Mouse (Mus musculus) erythroblast, embryonic 14.5 days (primary cell): ENCODE data around the gene Ptprd. TPM values are rescaled to one million over a fixed set of nuclear protein-coding genes. Genes with fewer than 3 reads are reported as not detected.

ENCODE experiments used
- H3K27me3 ChIP-seq: 2 replicates; pipeline ENCODE4 v1.6.1; 2012; ENCODE audit warnings: inconsistent platforms; ENCODE audit not compliant: control insufficient read depth
- H3K36me3 ChIP-seq: 2 replicates; pipeline ENCODE4 v1.6.1; 2012; ENCODE audit warnings: mild to moderate bottlenecking, inconsistent platforms; ENCODE audit not compliant: control insufficient read depth
- H3K4me1 ChIP-seq: 2 replicates; pipeline ENCODE4 v1.6.1; 2012; ENCODE audit warnings: inconsistent platforms; ENCODE audit not compliant: control insufficient read depth
- H3K4me3 ChIP-seq: replicated peaks from 2 replicates; pipeline ENCODE3; 2012; ENCODE audit warnings: moderate library complexity, mild to moderate bottlenecking, inconsistent platforms
- H3K9me3 ChIP-seq: 2 replicates; pipeline ENCODE4 v1.6.1; 2012; ENCODE audit warnings: low read length, inconsistent platforms, mixed read lengths; ENCODE audit not compliant: control insufficient read depth
- GATA1 ChIP-seq: IDR thresholded peaks from 2 replicates; pipeline ENCODE4 v1.6.1; 2012; ENCODE audit warnings: low read length, inconsistent platforms, mixed read lengths
- TAL1 ChIP-seq: IDR thresholded peaks from 3 replicates; pipeline ENCODE4 v1.6.1; 2012; ENCODE audit warnings: low read length, inconsistent platforms, mixed read lengths
- polyA plus RNA-seq: library from polyadenylated mRNA; stranded (reverse); fragments of >175 nt; gene quantifications from 2 replicates; pipeline ENCODE4 v1.2.3, GENCODE M21; 2012

The Ptprd gene
- polyA plus RNA-seq, 1 experiment, result not detected

DNA sequence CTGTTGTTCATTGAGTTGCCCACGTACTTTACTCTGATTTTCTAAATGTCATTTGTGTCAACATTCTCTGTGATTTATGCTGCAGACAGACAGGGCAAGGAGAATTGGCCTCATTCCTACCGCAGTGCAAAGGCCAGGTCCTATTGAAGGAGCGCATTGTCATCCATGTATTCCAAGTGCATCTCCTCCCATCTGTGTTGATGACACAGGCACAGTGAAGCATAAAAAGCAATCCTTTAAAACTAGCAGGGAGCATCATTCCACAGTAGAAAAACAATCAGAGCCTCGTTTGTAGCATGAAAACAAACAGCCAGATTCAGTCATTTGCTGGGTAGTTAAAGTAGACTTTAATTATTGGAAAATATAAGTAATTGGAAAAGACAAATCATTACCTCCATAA is 960.6 kb downstream of the Ptprd start:
- Histone ChIP-seq H3K27me3 (no peaks in the 10 kb centered on the region), H3K36me3 (no peaks in the 10 kb centered on the region), H3K9me3 (no peaks in the 10 kb centered on the region), H3K4me1 (no peaks in the 10 kb centered on the region), H3K4me3 (no peak overlapping the region)
- TF ChIP-seq GATA1, result no peak

DNA sequence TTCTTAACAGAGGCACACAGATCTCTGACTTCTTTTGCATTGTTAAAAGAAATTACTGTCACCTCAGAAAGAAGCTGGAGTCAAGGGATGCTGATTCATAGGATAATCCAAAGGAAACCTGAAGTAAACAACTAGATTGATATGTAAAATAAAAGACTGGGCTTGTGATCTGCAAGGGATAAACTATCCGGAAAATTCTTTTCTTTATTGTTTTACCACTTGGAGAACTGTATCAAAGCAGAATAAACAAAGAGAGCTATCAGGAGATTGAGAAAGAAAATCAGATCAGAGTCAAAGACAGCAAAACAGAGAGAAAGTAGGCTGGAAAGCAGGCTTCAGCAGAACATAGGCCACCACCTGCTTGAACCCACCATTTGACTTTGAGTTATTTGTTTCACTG is 962.0 kb downstream of the Ptprd start:
- Histone ChIP-seq H3K4me1 (no peaks in the 10 kb centered on the region), H3K27me3 (no peaks in the 10 kb centered on the region), H3K36me3 (no peaks in the 10 kb centered on the region), H3K4me3 (no peak overlapping the region), H3K9me3 (no peaks in the 10 kb centered on the region)
- TF ChIP-seq GATA1, result no peak
- no peak for TF ChIP-seq TAL1

DNA sequence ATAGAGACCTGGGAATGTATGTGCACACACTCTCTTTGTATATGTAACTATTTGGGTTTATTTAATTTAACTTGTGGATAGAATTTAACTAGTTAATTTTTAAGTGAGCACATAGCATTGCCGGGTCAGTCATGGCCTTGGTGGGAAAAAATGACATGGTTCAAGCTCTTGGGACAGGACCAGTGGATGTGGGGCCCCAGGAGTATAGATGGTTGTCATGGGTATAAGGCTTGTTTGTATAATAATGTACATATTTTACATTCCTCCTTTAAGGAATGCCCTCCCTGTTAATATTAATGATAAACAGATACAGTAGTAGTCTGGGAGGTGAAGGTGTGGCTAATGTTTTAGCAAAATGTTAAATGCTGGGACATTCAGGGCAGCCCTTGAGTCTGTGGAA is 962.8 kb downstream of the Ptprd start:
- Histone ChIP-seq H3K4me3 (no peak overlapping the region), H3K9me3 (no peaks in the 10 kb centered on the region), H3K27me3 (no peaks in the 10 kb centered on the region), H3K4me1 (no peaks in the 10 kb centered on the region), H3K36me3 (no peaks in the 10 kb centered on the region)
- TF ChIP-seq TAL1 (no peak), GATA1 (no peak)

DNA sequence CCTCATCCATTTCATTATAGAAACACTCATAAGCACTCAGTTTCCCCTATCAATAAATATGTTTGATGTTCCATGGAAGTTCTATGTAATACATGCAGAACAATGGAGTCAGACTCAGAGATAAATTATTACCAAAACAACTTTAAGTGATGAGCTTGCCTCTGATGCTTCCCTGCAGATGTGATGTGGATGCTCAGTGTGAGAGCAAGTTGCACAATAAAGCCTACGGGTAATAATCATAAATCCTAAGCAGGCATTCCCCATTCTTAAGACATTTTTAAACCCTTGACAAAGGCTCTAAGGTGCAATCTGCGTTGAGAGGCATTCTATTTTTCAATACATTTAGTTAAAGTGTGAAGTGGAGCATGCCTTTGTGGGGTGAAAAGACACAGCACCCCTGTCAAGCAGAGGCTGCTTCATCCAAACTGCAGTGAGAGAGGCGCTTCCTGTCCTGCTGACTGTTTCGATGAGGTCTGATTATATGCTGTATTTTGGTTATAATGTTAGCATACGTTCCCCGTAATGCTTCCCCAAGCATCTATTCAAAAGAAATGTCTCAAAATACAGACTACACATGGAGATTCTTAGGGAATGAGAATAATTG is 969.8 kb downstream of the Ptprd start:
- TF ChIP-seq GATA1 (no peak), TAL1 (no peak)
- no peak overlapping the region for H3K4me3 ChIP-seq
- H3K4me1 ChIP-seq, result no peaks in the 10 kb centered on the region
- H3K9me3 ChIP-seq, result no peaks in the 10 kb centered on the region
- H3K36me3 ChIP-seq, result no peaks in the 10 kb centered on the region
- no peaks in the 10 kb centered on the region for H3K27me3 ChIP-seq

DNA sequence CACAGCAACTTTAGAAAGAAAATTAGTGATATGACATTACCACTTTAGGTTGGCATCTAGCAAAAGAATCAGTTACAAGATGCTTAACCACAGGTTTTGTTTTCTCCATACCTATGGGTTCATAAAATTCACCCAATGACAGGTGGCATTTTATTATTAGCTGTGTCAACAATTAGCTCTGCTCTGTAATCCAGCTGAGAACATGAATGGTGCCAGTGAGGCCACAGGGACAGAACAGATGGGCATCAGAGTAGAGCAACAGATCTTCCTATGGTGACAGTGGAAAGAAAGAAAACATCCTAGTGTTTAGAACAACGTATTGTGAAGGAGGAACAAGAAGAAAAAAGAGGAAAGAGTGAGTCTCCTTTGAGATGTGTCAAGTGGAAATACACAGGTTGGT is 973.6 kb downstream of the Ptprd start:
- Histone ChIP-seq H3K36me3 (no peaks in the 10 kb centered on the region), H3K4me3 (no peak overlapping the region), H3K9me3 (no peaks in the 10 kb centered on the region), H3K27me3 (no peaks in the 10 kb centered on the region), H3K4me1 (no peaks in the 10 kb centered on the region)
- TF ChIP-seq GATA1 (no peak), TAL1 (no peak)

DNA sequence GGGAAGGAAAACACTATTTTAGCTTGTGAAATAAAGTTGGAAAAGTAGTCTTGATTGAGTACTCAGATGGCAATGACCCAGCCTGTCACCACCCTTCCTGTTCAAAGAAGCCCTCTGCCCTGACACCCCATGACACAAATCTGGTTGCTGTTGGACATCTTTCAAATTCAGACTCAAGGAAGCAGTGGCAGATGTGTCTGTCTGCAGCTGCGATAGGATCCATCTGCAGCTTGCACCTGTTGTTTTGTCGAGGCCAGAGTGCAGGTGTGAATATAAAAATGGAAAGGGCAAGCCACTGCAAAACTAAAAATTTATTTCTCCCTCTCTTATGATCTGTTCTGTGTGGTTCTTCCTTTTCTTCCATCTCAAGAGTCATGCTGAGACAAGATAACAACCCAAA is 978.5 kb downstream of the Ptprd start:
- Histone ChIP-seq H3K4me3 (no peak overlapping the region), H3K9me3 (no peaks in the 10 kb centered on the region), H3K36me3 (no peaks in the 10 kb centered on the region), H3K27me3 (no peaks in the 10 kb centered on the region), H3K4me1 (no peaks in the 10 kb centered on the region)
- TF ChIP-seq TAL1 (no peak), GATA1 (no peak)

DNA sequence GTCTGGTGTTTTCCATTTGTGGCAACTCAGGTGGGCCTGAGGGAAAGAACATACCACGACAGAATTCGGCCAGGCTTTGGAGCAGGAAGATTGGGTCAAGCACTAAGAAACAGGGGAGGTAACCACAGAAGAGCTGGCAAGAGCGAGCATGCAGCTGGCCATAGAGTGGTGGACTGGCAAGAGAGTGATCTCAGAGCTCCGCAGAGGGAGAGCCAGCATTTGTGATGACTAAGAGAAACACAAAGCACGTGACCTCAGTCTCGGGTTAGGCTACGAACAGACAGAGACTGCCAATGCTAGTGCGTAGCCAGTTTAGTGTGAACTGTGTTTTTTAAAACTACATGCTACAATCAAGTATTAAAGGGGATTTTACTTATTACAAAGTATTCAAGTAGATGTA is 1042.9 kb downstream of the Ptprd start:
- Histone ChIP-seq H3K36me3 (no peaks in the 10 kb centered on the region), H3K4me3 (no peak overlapping the region)
- TF ChIP-seq GATA1 (no peak), TAL1 (no peak)

DNA sequence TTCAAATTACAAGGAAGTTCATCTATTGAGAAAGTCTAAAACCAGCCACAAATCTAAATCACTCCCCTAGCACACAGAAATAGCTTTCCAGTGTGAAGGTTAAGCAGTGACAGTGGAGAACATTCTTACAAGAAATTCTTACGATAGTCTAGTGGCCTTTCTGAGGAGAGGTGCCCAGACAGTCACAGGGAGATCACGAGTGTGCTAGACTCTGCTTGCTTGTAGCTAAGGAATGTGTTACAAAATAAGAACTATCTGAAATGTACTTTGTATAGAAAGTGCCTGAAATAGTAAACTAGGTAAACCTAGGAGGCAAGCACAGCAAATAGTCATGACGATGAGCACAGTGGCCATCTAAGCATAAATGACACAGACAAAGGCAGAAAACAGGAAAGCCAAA is 1054.2 kb downstream of the Ptprd start:
- no peaks in the 10 kb centered on the region for H3K4me1 ChIP-seq
- no peak overlapping the region for H3K4me3 ChIP-seq
- no peaks in the 10 kb centered on the region for H3K36me3 ChIP-seq
- no peaks in the 10 kb centered on the region for H3K9me3 ChIP-seq
- no peak for TF ChIP-seq TAL1
- no peak for TF ChIP-seq GATA1
- no peaks in the 10 kb centered on the region for H3K27me3 ChIP-seq

More for the DNA sequence above, 1042.9 kb downstream of the Ptprd start:
- no peaks in the 10 kb centered on the region for H3K4me1 ChIP-seq
- no peaks in the 10 kb centered on the region for H3K9me3 ChIP-seq
- no peaks in the 10 kb centered on the region for H3K27me3 ChIP-seq

DNA sequence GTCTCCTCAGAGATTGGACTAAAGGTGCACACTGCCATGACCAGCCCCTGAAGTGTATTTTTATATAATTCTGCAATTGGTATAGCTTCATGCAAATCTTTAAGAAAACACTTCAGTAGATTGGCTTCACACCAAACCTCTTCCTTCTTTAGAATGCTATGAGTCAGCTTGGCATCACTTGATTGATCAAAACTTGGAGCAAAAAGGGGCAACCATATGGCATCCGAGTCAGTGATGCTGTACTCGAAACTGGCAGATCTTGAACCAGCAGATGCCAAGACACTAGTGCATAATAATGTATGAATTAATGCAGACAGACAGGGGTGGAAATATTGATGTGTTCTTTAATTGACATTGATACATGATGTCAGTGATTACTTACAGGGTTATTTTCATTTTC is 1056.2 kb downstream of the Ptprd start:
- no peaks in the 10 kb centered on the region for H3K36me3 ChIP-seq
- H3K9me3 ChIP-seq, result no peaks in the 10 kb centered on the region
- TF ChIP-seq GATA1 (no peak), TAL1 (no peak)
- H3K4me1 ChIP-seq, result no peaks in the 10 kb centered on the region
- no peaks in the 10 kb centered on the region for H3K27me3 ChIP-seq
- H3K4me3 ChIP-seq, result no peak overlapping the region

DNA sequence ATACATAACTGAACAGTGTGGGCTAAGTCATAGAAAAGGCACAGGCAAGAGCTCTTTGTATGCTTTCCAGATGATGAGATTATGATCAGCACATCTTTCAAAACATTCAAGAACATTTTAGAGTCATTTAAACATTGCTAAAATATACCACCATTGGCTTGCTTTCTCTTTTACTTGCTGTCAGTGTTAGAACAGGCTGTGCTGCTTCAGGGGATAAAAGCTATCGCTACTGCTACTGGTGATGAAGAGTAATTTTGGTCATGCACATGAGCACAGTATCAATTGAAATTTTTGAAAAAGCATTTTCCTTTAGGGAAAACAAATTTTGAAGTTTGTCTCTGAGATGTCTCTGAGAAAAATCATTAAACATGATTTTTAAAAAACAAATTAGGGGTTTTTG is 1056.7 kb downstream of the Ptprd start:
- no peak for TF ChIP-seq TAL1
- no peak for TF ChIP-seq GATA1
- Histone ChIP-seq H3K27me3 (no peaks in the 10 kb centered on the region), H3K9me3 (no peaks in the 10 kb centered on the region), H3K36me3 (no peaks in the 10 kb centered on the region), H3K4me3 (no peak overlapping the region), H3K4me1 (no peaks in the 10 kb centered on the region)
